Mouse (Mus musculus): Measurements from ENCODE around the gene Clec4b2. TPM values are rescaled to one million over a fixed set of nuclear protein-coding genes. Genes with fewer than 3 reads are reported as not detected.

The Clec4b2 gene
- total RNA-seq, 2 experiments from 2014 or later, result 5.3 TPM; not detected in 1

Other genes with a start within 250 kb of the Clec4b2 start
- 25.0 and 26.8 TPM in 2 replicates for gene Clec4a3, start 220.4 kb upstream of the Clec4b2 start, total RNA-seq (2015; ENCODE audit: low replicate concordance)
- 15.6 and 18.1 TPM in 2 replicates for gene Clec4a3, start 220.4 kb upstream of the Clec4b2 start, total RNA-seq (2017; ENCODE audit: low replicate concordance)
- not detected in 2 replicates for gene Clec4a4, start 182.5 kb upstream of the Clec4b2 start, total RNA-seq (2015; ENCODE audit: low replicate concordance)
- not detected in 2 replicates for gene Clec4a4, start 182.5 kb upstream of the Clec4b2 start, total RNA-seq (2017; ENCODE audit: low replicate concordance)
- 4.8 TPM in 1 of 2 replicates, not detected in the other for gene Clec4b1, start 122.9 kb upstream of the Clec4b2 start, total RNA-seq (2015; ENCODE audit: low replicate concordance)
- 3.5 and 11.5 TPM in 2 replicates for gene Clec4b1, start 122.9 kb upstream of the Clec4b2 start, total RNA-seq (2017; ENCODE audit: low replicate concordance)
- gene Clec4a2, start 66.5 kb upstream of the Clec4b2 start, total RNA-seq (2015; ENCODE audit: low replicate concordance), result 50.2 and 99.0 TPM in 2 replicates
- 21.6 and 51.3 TPM in 2 replicates for gene Clec4a2, start 66.5 kb upstream of the Clec4b2 start, total RNA-seq (2017; ENCODE audit: low replicate concordance)
- 2.9 TPM in 1 of 2 replicates, not detected in the other for gene Clec4n, start 57.0 kb downstream of the Clec4b2 start, total RNA-seq (2015; ENCODE audit: low replicate concordance)
- 4.5 TPM in 1 of 2 replicates, not detected in the other for gene Clec4n, start 57.0 kb downstream of the Clec4b2 start, total RNA-seq (2017; ENCODE audit: low replicate concordance)
- 1.9 and 8.8 TPM in 2 replicates for gene Clec4d, start 89.2 kb downstream of the Clec4b2 start, total RNA-seq (2015; ENCODE audit: low replicate concordance)
- 10.2 and 11.8 TPM in 2 replicates for gene Clec4d, start 89.2 kb downstream of the Clec4b2 start, total RNA-seq (2017; ENCODE audit: low replicate concordance)
- gene Clec4e, start 117.0 kb downstream of the Clec4b2 start, total RNA-seq (2015; ENCODE audit: low replicate concordance), result 7.3 and 9.0 TPM in 2 replicates
- 8.1 and 8.5 TPM in 2 replicates for gene Clec4e, start 117.0 kb downstream of the Clec4b2 start, total RNA-seq (2017; ENCODE audit: low replicate concordance)
- not detected in 2 replicates for gene Vmn2r19, start 135.4 kb downstream of the Clec4b2 start, total RNA-seq (2015; ENCODE audit: low replicate concordance)
- not detected in 2 replicates for gene Vmn2r19, start 135.4 kb downstream of the Clec4b2 start, total RNA-seq (2017; ENCODE audit: low replicate concordance)
- gene Vmn2r20, start 245.2 kb downstream of the Clec4b2 start, total RNA-seq (2015; ENCODE audit: low replicate concordance), result not detected in 2 replicates
- under 0.01 TPM in 1 of 2 replicates, not detected in the other for gene Vmn2r20, start 245.2 kb downstream of the Clec4b2 start, total RNA-seq (2017; ENCODE audit: low replicate concordance)